In the genomic region with DNA sequence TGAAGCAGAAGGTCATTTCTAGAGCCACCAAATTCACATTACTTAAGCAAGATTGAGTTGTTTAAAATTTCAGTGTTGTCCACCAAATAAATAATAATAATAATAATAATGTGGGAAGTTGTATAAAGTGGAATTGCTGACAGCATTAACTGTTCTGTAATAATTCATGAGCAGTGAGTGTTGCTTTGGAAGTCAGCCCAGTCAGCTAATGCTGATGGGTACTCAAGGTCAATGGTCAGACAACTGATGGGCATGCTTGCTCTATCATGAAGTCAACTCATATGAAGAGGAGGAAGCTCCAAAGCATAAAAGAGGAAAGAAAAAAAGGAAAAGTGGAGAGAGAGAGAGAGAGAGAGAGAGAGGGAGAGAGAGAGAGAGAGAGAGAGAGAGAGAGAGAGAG, we compare ENCODE assay signal across 20 mouse cellular contexts.
"Had no signal": no experiment of that assay in that cellular context is flagged by ENCODE, and none has a peak within 500 bp of the region (broad histone marks: within the 10 kb centered on the region; RNA-seq: fewer than 3 reads in every experiment).

No protein-coding gene starts in this region.

- H3K4me2 ChIP-seq: limb, embryonic 13.5 days; liver, embryonic 12.5 days; liver, embryonic 15.5 days; midbrain, embryonic 12.5 days; midbrain, embryonic 15.5 days; neural tube, embryonic 13.5 days; stomach, embryonic 15.5 days had no signal

- ATAC-seq: liver, embryonic 12.5 days; midbrain, embryonic 15.5 days had no signal

- DNase-seq: kidney, adult 18-20 months; layer of hippocampus, adult 9-11 months; liver; lung, adult 18-20 months; retina, postnatal 1 day; right cerebral cortex, postnatal 25 days; spleen, adult 18-20 months; thymus, postnatal 25 days had no signal

- H3K36me3 ChIP-seq: limb, embryonic 10.5 days; limb, embryonic 13.5 days; liver, embryonic 12.5 days; liver, embryonic 15.5 days; midbrain, embryonic 12.5 days; midbrain, embryonic 15.5 days; neural tube, embryonic 13.5 days; stomach, embryonic 15.5 days had no signal

- H3K9me3 ChIP-seq: limb, embryonic 10.5 days; limb, embryonic 13.5 days; liver, embryonic 12.5 days; liver, embryonic 15.5 days; midbrain, embryonic 12.5 days; midbrain, embryonic 15.5 days; neural tube, embryonic 13.5 days; stomach, embryonic 15.5 days had no signal

- H3K4me1 ChIP-seq: limb, embryonic 10.5 days; limb, embryonic 13.5 days; liver, embryonic 12.5 days; liver, embryonic 15.5 days; midbrain, embryonic 12.5 days; midbrain, embryonic 15.5 days; neural tube, embryonic 13.5 days; stomach, embryonic 15.5 days had no signal

- H3K27me3 ChIP-seq: limb, embryonic 13.5 days; liver, embryonic 12.5 days; liver, embryonic 15.5 days; midbrain, embryonic 12.5 days; midbrain, embryonic 15.5 days; neural tube, embryonic 13.5 days; stomach, embryonic 15.5 days had no signal

- H3K4me3 ChIP-seq: layer of hippocampus, adult 2 months; limb, embryonic 10.5 days; limb, embryonic 13.5 days; liver, embryonic 12.5 days; liver, embryonic 15.5 days; midbrain, embryonic 12.5 days; midbrain, embryonic 15.5 days; myocyte; neural tube, embryonic 13.5 days; stomach, embryonic 15.5 days had no signal

- H3K27ac ChIP-seq: kidney, postnatal 0 days; layer of hippocampus, adult 2 months; limb, embryonic 10.5 days; limb, embryonic 13.5 days; liver, embryonic 12.5 days; liver, embryonic 15.5 days; macrophage; midbrain, embryonic 12.5 days; midbrain, embryonic 15.5 days; neural tube, embryonic 13.5 days; stomach, embryonic 15.5 days had no signal

- H3K9ac ChIP-seq: limb, embryonic 13.5 days; liver, embryonic 12.5 days; liver, embryonic 15.5 days; midbrain, embryonic 12.5 days; midbrain, embryonic 15.5 days; neural tube, embryonic 13.5 days; stomach, embryonic 15.5 days had no signal
